Mouse (Mus musculus) erythroblast, embryonic 14.5 days (primary cell): ENCODE data around the gene Ap3b1.

ENCODE experiments used
- GATA1 ChIP-seq: IDR thresholded peaks from 2 replicates; pipeline ENCODE4 v1.6.1; 2012; ENCODE audit warnings: low read length, inconsistent platforms, mixed read lengths
- TAL1 ChIP-seq: IDR thresholded peaks from 3 replicates; pipeline ENCODE4 v1.6.1; 2012; ENCODE audit warnings: low read length, inconsistent platforms, mixed read lengths

GRCm38 (mm10) chr13:94464221-94464620, 105.5 kb downstream of the Ap3b1 start:
- TF ChIP-seq TAL1 (no peak), GATA1 (no peak)
